Mouse (Mus musculus): ENCODE data around the gene Mr1.
A peak's percentile ranks its signal among the peaks of the same experiment; 100 is the strongest.

Gene Mr1

GRCm38 (mm10) chr1:155093971-155094707, 52.5 kb downstream of the Mr1 start:
- no peak for DNase-seq (ENCODE audit: low spot score in 2 of 2)

- no peak for DNase-seq (ENCODE audit: low spot score in 2 of 2)
Observed at GRCm38 (mm10) chr1:155093145-155093791, 53.3 kb downstream of the Mr1 start.

GRCm38 (mm10) chr1:155091842-155092800, 54.5 kb downstream of the Mr1 start:
- DNase-seq (ENCODE audit: low spot score in 2 of 2) = peak in 1 of 2 experiments; percentile 65

GRCm38 (mm10) chr1:155091374-155091841, 55.2 kb downstream of the Mr1 start:
- peak; percentile 68 to 85 for DNase-seq (ENCODE audit: low spot score in 2 of 2)

GRCm38 (mm10) chr1:155090736-155091135, 55.9 kb downstream of the Mr1 start:
- no peak for DNase-seq (ENCODE audit: low spot score in 2 of 2)

- no peak for DNase-seq (ENCODE audit: low spot score in 2 of 2)
Observed at GRCm38 (mm10) chr1:155090327-155090726, 56.3 kb downstream of the Mr1 start.

- DNase-seq (ENCODE audit: low spot score in 2 of 2) = peak in 1 of 2 experiments; percentile 50
Observed at GRCm38 (mm10) chr1:155088847-155089603, 57.6 kb downstream of the Mr1 start.

GRCm38 (mm10) chr1:155088046-155088445, 58.6 kb downstream of the Mr1 start:
- DNase-seq (ENCODE audit: low spot score in 2 of 2) = no peak

DNA sequence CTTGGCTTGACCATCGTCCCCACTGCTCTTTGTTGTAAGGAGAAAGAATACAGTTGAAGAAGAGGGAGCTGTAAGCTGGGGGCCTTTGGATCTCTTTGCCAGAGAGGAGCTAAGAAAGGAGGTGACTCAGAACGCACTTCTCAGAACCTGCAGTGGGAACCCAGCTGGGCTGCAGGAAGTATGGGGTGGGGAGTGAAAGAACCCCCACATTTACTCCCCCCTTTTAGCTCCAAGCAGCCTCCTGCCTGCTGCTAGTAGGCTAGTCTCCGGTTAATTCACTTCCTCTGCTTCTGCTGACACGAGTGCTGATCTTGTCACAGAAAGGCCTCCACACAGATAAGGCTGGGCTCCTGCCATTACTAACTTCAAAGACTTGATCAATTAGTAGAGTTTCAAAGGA, 59.7 kb downstream of the Mr1 start:
- DNase-seq (ENCODE audit: low spot score in 2 of 2) = peak; percentile 54 to 63

DNA sequence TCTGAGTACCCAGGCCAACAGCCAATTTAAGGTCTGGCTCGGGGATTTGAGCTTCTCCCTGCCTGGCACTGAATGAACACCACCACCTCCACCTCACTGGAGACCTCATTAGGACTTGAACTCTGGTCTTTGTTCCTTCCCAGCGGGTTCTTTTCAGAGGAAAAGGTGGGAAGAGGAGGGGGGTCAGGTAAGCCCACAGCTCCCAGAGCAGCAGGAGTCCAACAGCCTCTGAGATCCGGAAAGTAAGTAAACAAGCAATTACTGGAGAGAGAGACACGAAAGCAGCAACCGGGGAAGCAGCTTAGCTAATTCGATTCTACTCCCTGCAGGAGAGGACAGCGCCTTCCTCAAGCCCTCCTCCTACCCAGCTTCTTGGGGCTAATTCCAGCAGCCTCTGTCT, 60.2 kb downstream of the Mr1 start:
- DNase-seq (ENCODE audit: low spot score in 2 of 2) = no peak

DNA sequence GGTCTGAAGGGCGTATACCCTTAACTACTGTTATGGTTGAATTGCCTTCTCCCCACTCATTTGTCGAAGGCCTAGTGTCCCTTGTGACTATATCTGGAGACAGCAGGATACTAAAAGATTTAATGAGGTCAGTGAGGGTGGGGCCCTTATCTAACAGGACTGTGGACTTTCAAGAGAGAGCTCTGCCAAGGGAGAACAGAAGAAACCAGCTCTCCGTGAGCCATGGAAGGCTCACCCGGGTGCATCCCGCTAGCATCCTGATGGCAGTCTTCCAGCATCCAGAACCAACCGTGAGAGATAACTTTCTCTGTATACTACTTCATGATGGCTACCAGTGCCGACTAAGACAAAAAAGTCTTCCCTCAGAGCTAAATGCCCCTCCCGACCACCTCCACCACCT, 61.8 kb downstream of the Mr1 start:
- DNase-seq (ENCODE audit: low spot score in 2 of 2) = no peak

GRCm38 (mm10) chr1:155083271-155084265, 63.0 kb downstream of the Mr1 start:
- DNase-seq (ENCODE audit: low spot score in 2 of 2) = peak; percentile 91 to 93

DNA sequence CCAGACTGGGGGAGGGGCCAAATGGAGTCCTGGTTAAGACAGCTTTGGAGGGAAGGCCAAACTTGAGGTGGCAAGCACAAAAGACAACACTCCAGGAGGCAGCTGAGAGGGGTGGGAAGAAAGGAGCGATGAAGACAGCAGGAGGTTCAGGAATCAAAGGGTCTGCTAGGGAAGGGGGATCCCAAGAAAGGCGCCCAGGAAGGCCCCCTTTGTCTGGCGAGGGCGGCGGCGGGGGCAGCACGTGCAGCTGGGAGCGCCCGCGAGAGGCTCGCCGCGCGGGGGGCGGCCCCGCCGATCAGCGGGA, 63.7 kb downstream of the Mr1 start:
- DNase-seq (ENCODE audit: low spot score in 2 of 2) = no peak

DNA sequence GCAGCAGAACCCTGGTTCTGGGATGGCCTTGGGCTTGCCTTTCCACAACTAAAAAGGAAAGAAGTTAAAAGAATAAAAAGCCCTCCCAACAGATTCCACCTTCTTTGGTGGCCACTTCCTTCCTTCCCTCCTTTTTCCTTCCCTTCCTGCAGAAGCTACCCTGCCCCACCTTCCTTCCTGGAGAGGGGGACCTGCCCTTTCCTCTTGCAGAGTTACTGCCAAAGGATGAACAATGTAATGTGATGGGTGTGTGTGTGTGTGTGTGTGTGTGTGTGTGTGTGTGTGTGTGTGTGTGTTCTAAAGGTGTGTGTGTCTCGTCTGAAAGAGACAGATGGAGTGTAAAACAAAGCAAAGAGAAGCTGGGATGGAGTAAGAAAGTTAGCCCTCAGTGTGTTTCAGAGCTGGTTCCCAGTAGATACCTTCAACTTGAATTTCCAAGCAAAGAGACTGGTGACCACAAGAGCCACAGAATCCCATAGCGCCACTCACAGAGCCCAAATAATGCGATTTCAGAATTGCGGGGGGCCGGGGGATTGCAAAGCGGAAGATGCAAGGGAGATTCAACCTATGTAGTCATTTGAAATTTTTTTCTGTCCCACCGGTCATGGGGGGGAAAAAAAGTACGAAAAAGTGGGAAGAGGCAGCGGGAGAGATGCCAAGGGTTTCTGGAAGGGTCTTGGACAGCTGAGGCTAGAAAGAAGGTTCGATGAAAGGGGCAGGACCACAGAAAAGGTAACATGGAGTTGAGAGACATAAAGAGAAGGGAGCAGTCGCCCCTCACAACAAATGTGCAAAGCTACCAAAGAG, 64.3 kb downstream of the Mr1 start:
- no peak for DNase-seq (ENCODE audit: low spot score in 2 of 2)

GRCm38 (mm10) chr1:155077675-155078074, 68.9 kb downstream of the Mr1 start:
- no peak for DNase-seq (ENCODE audit: low spot score in 2 of 2)

Data from frontal cortex, postnatal 36 days (tissue).